Comparison of ENCODE assay signal across 8 mouse cellular contexts in the genomic region with DNA sequence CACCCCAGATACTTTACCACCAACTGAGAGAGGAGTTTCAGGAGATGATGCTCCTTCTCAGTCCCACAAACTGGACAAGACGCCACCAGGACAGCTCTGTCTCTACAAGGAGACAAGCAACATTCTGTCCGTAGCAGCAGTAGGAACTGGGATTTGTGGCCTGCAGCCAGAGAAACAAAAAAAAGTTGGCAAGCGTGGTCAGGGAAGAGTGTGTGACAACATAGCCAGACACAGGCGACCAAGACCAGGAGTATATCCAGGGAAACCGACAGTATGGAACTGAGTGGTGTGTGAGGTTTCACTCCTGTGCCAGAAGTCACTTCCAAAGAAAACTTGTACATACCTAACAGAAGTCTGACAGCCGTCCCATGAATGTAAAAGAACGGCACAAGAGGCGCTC. TPM values are rescaled to one million over a fixed set of nuclear protein-coding genes. Genes with fewer than 3 reads are reported as not detected.
A peak's percentile ranks its signal among the peaks of the same experiment; 100 is the strongest.
DNase-seq lines count a peak whose midpoint lies in the region; ATAC-seq lines count a peak whose summit lies in the region.

No protein-coding gene starts in this region.

- H3K36me3 ChIP-seq in intestine, embryonic 16.5 days (ENCODE audit: control insufficient read depth, insufficient read depth, low read length): no peaks in the 10 kb centered on the region

- DNase-seq in frontal cortex, postnatal 25 days (ENCODE audit: low spot score in 2 of 2): no peak
- peak; percentile 74 to 79 for DNase-seq in right cerebral cortex, postnatal 10 days (ENCODE audit: low spot score in 2 of 2)
- no peak for DNase-seq in right cerebral cortex, postnatal 36 days (ENCODE audit: low spot score in 2 of 2)
- DNase-seq in kidney, postnatal 10 days: peak; percentile 77
- DNase-seq in embryo, embryonic 10.5 days (ENCODE audit: low spot score): no peak
- no peak for DNase-seq in thymus, postnatal 10 days (ENCODE audit: low spot score in 2 of 2)

- no peaks in the 10 kb centered on the region for H3K9me3 ChIP-seq in intestine, embryonic 16.5 days (ENCODE audit: control insufficient read depth, low read length)

- H3K4me3 ChIP-seq in intestine, embryonic 16.5 days (ENCODE audit: low read length): no peak overlapping the region

- peaks cover 6% of the 10 kb centered on the region for H3K4me1 ChIP-seq in intestine, embryonic 16.5 days (ENCODE audit: control insufficient read depth, insufficient read depth, low read length)

- no peaks in the 10 kb centered on the region for H3K27me3 ChIP-seq in intestine, embryonic 16.5 days (replicated peaks; ENCODE audit: control insufficient read depth, insufficient read depth, low read length)

- no peak overlapping the region for H3K4me2 ChIP-seq in intestine, embryonic 16.5 days (ENCODE audit: low read depth, low read length)

- WGBS in intestine, embryonic 16.5 days: 65% methylated on average over 8 of the region's 8 CpGs

- peak; percentile 45; the same call in 1 of the 2 replicates for ATAC-seq in frontal cortex, adult (ENCODE audit: low TSS enrichment)
- ATAC-seq in intestine, embryonic 16.5 days: no peak

- no peak overlapping the region for H3K27ac ChIP-seq in intestine, embryonic 16.5 days (ENCODE audit: low read length)

- H3K9ac ChIP-seq in intestine, embryonic 16.5 days (ENCODE audit: low read depth, low read length): no peak overlapping the region

RNA-seq across cellular contexts. Expression of gene Panx1, which starts 14.5 kb away (rescaled TPM):
- polyA plus RNA-seq in intestine, embryonic 16.5 days (2015; fragmentation: Nextera tagmentation; extraction: Ambion mirVana): 27.8 and 30.3 TPM in 2 replicates

Comparison
In these comparisons a context has a peak if more than half of its experiments do, and no peak if none do; other contexts are left out.
1. DNase-seq: peak in right cerebral cortex, postnatal 10 days (2 of 2) and kidney, postnatal 10 days (single experiment); none in frontal cortex, postnatal 25 days (0 of 2), right cerebral cortex, postnatal 36 days (0 of 2), embryo, embryonic 10.5 days (single experiment) and thymus, postnatal 10 days (0 of 2).